Mouse (Mus musculus) stomach, postnatal 0 days (tissue): ENCODE results near the gene Kdm5a. TPM values are rescaled to one million over a fixed set of nuclear protein-coding genes. Genes with fewer than 3 reads are reported as not detected.

ENCODE experiments used
- ATAC-seq: fragments of 200-750 bp; cut with Nextera tagmentation; 2 replicates; pipeline ENCODE4 v1.8.0; 2017; ENCODE audit not compliant: low FRiP score, low TSS enrichment
- DNase-seq: peaks from one replicate; pipeline ENCODE4 v3.0.0-alpha.2; 2016; ENCODE audit warnings: low spot score
- H3K27ac ChIP-seq: fragments of 300-500 bp; sonication (generic); replicated peaks from 2 replicates; pipeline ENCODE4 v1.5.1; 2014; ENCODE audit warnings: mild to moderate bottlenecking, control low read depth
- H3K27me3 ChIP-seq: fragments of 300-500 bp; sonication (generic); 2 replicates; pipeline ENCODE4 v1.6.1; 2014; ENCODE audit warnings: low read length; ENCODE audit not compliant: control insufficient read depth, insufficient read depth
- H3K36me3 ChIP-seq: fragments of 300-500 bp; sonication (generic); 2 replicates; pipeline ENCODE4 v1.6.1; 2014; ENCODE audit warnings: low read length, mixed read lengths; ENCODE audit not compliant: control insufficient read depth, insufficient read depth
- H3K4me1 ChIP-seq: fragments of 300-500 bp; sonication (generic); replicated peaks from 2 replicates; pipeline ENCODE4 v1.6.1; 2014; ENCODE audit warnings: antibody characterized with exemption; ENCODE audit not compliant: control insufficient read depth, insufficient read depth
- H3K4me2 ChIP-seq: fragments of 300-500 bp; sonication (generic); replicated peaks from 2 replicates; pipeline ENCODE4 v1.6.1; 2014; ENCODE audit warnings: low read depth, mild to moderate bottlenecking, control low read depth, moderate library complexity
- H3K4me3 ChIP-seq: fragments of 300-500 bp; sonication (generic); 2 replicates; pipeline ENCODE4 v1.5.1; 2014; ENCODE audit warnings: low read depth, low read length, control low read depth
- H3K9ac ChIP-seq: fragments of 300-500 bp; sonication (generic); 2 replicates; pipeline ENCODE4 v1.6.1; 2014; ENCODE audit warnings: mild to moderate bottlenecking, low read length, control low read depth, mixed read lengths
- H3K9me3 ChIP-seq: fragments of 300-500 bp; sonication (generic); 2 replicates; pipeline ENCODE4 v1.6.1; 2016; ENCODE audit warnings: low read length; ENCODE audit not compliant: control insufficient read depth
- CTCF ChIP-seq: IDR thresholded peaks from 2 replicates; pipeline ENCODE4 v1.5.1; 2016; ENCODE audit warnings: antibody characterized with exemption, low read depth, mild to moderate bottlenecking, moderate library complexity
- EP300 ChIP-seq: optimal IDR thresholded peaks from 2 replicates; pipeline ENCODE3; 2016; ENCODE audit warnings: antibody characterized with exemption
- WGBS: fragments of 180-500 bp; shearing (Covaris S2); extraction: QIAGEN DNeasy Blood & Tissue Kit; methylation state at CpG from one replicate; pipeline ENCODE4 v1.1.7; 2014; 5-methylcytosine and 5-hydroxymethylcytosine counted together
- polyA plus RNA-seq: library from polyadenylated mRNA; unstranded; fragments of >200 nt; fragmentation: Nextera tagmentation; extraction: Ambion mirVana; gene quantifications from 2 replicates; pipeline ENCODE4 v1.2.1, GENCODE M21; 2015

The Kdm5a gene
- polyA plus RNA-seq, 1 experiment from 2014 or later: 23.1 TPM

GRCm38 (mm10) chr6:120471991-120472441, 108.1 kb downstream of the Kdm5a start:
- Histone ChIP-seq H3K4me1 (no peaks in the 10 kb centered on the region), H3K27me3 (no peaks in the 10 kb centered on the region), H3K36me3 (no peaks in the 10 kb centered on the region; the same call in 1 of the 2 replicates), H3K9me3 (no peaks in the 10 kb centered on the region), H3K4me2 (no peak overlapping the region), H3K4me3 (no peak overlapping the region), H3K9ac (no peak overlapping the region), H3K27ac (no peak overlapping the region)
- DNase-seq: no peak
- 32% methylated on average over 5 of the region's 5 CpGs for WGBS
- no peak for ATAC-seq
- TF ChIP-seq CTCF: no peak
- no peak for TF ChIP-seq EP300

GRCm38 (mm10) chr6:120472455-120473140, 108.7 kb downstream of the Kdm5a start:
- WGBS: 46% methylated on average over 8 of the region's 8 CpGs
- DNase-seq: no peak
- no peaks in the 10 kb centered on the region for H3K9me3 ChIP-seq
- no peak overlapping the region for H3K4me2 ChIP-seq
- no peak overlapping the region for H3K27ac ChIP-seq
- H3K27me3 ChIP-seq: no peaks in the 10 kb centered on the region
- H3K4me3 ChIP-seq: no peak overlapping the region
- no peaks in the 10 kb centered on the region for H3K4me1 ChIP-seq
- TF ChIP-seq EP300 (no peak), CTCF (no peak)
- no peak for ATAC-seq
- no peaks in the 10 kb centered on the region; the same call in 1 of the 2 replicates for H3K36me3 ChIP-seq
- H3K9ac ChIP-seq: no peak overlapping the region

GRCm38 (mm10) chr6:120473427-120473826, 109.5 kb downstream of the Kdm5a start:
- H3K4me3 ChIP-seq: no peak overlapping the region
- 49% methylated on average over 5 of the region's 5 CpGs for WGBS

GRCm38 (mm10) chr6:120475288-120475687, 111.4 kb downstream of the Kdm5a start:
- H3K27ac ChIP-seq: no peak overlapping the region
- ATAC-seq (peak; percentile 36; the same call in 1 of the 2 replicates), DNase-seq (no peak)
- H3K9me3 ChIP-seq: no peaks in the 10 kb centered on the region
- no peaks in the 10 kb centered on the region for H3K4me1 ChIP-seq
- TF ChIP-seq CTCF (no peak), EP300 (no peak)
- H3K27me3 ChIP-seq: no peaks in the 10 kb centered on the region
- WGBS: 52% methylated on average over 8 of the region's 8 CpGs
- H3K4me3 ChIP-seq: no peak overlapping the region
- H3K36me3 ChIP-seq: no peaks in the 10 kb centered on the region; the same call in none of the 2 replicates
- H3K9ac ChIP-seq: no peak overlapping the region
- no peak overlapping the region for H3K4me2 ChIP-seq

More at GRCm38 (mm10) chr6:120473427-120473826, 109.5 kb downstream of the Kdm5a start:
- Histone ChIP-seq H3K27me3 (no peaks in the 10 kb centered on the region), H3K4me1 (no peaks in the 10 kb centered on the region), H3K9me3 (no peaks in the 10 kb centered on the region), H3K4me2 (no peak overlapping the region), H3K36me3 (no peaks in the 10 kb centered on the region; the same call in none of the 2 replicates), H3K9ac (no peak overlapping the region), H3K27ac (no peak overlapping the region)
- 0 out of 2 replicates have a peak, but pooled peaks have one; percentile 16 for ATAC-seq
- DNase-seq: no peak
- TF ChIP-seq CTCF (no peak), EP300 (no peak)

GRCm38 (mm10) chr6:120479302-120479701, 115.4 kb downstream of the Kdm5a start:
- Histone ChIP-seq H3K36me3 (no peaks in the 10 kb centered on the region; the same call in none of the 2 replicates), H3K4me3 (no peak overlapping the region), H3K27me3 (no peaks in the 10 kb centered on the region), H3K9ac (no peak overlapping the region), H3K27ac (no peak overlapping the region), H3K9me3 (no peaks in the 10 kb centered on the region), H3K4me1 (no peaks in the 10 kb centered on the region), H3K4me2 (no peak overlapping the region)
- ATAC-seq (no peak), DNase-seq (no peak)
- no peak for TF ChIP-seq CTCF
- TF ChIP-seq EP300: no peak
- WGBS: 83% methylated on average over 2 of the region's 2 CpGs

GRCm38 (mm10) chr6:120480361-120480760, 116.4 kb downstream of the Kdm5a start:
- Histone ChIP-seq H3K27me3 (no peaks in the 10 kb centered on the region), H3K27ac (no peak overlapping the region), H3K9me3 (no peaks in the 10 kb centered on the region), H3K4me1 (no peaks in the 10 kb centered on the region), H3K4me3 (no peak overlapping the region), H3K4me2 (no peak overlapping the region), H3K36me3 (no peaks in the 10 kb centered on the region; the same call in none of the 2 replicates), H3K9ac (no peak overlapping the region)
- ATAC-seq (no peak), DNase-seq (no peak)
- 83% methylated on average over 5 of the region's 5 CpGs for WGBS
- TF ChIP-seq EP300 (no peak), CTCF (no peak)
